Mouse (Mus musculus): ENCODE results near the gene Pxn. TPM values are rescaled to one million over a fixed set of nuclear protein-coding genes. Genes with fewer than 3 reads are reported as not detected.
"Not testable (repeated sequence)": the region's sequence is repeated elsewhere in the genome, so short reads cannot be mapped to it uniquely, and the experiment has no call there.

Pxn gene
- polyA plus RNA-seq, 1 experiment = 120 TPM

DNA sequence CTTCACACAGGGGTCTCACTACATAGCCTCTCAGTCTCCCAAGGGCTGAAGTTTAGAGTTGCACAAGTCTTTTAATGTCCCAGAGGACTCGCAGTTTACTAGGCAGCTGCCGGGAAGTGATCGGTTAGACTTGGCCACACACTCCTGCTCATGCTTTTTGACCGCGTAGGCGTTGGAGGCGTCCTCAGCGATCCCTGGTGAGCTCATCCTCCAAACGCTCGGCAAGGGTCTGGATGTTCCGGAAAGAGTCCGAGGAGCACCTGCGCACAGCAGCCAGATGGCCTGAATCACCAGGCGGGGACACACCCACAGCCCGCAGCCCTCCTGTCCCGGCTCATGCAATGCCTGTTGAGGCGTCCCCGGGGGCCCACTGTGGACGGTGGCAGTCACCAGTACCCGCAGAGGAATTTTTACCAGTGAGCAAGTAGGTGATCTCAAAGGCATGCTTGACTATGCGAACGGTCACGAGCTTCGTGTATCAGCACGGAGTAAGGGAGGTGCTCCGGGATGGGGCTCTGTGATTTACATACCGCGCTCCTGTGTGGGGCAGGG is 14.6 kb upstream of the Pxn start:
- TF ChIP-seq CEBPB (IDR thresholded peaks at IDR 0.05; ENCODE audit: insufficient read depth, poor library complexity, severe bottlenecking) (peak; percentile 79), E2F4 (IDR thresholded peaks at IDR 0.05; ENCODE audit: insufficient read depth) (no peak), MYOD1 (IDR thresholded peaks at IDR 0.05; ENCODE audit: control insufficient read depth in 1 of 3, insufficient read length in 2 of 3, low read depth in 2 of 3) (peak in 2 of 3 experiments; percentile 93 to 95), POLR2A (IDR thresholded peaks at IDR 0.05; ENCODE audit: insufficient read length, low read depth) (peak; percentile 62), TCF12 (IDR thresholded peaks at IDR 0.05; ENCODE audit: insufficient read depth, poor library complexity, severe bottlenecking) (peak; percentile 85), TCF3 (IDR thresholded peaks at IDR 0.05; ENCODE audit: insufficient read length, low read depth) (peak; percentile 88), SRF (IDR thresholded peaks at IDR 0.05; ENCODE audit: control insufficient read depth, insufficient read length, low read depth) (no peak), MYOG (IDR thresholded peaks at IDR 0.05; ENCODE audit: control insufficient read depth in 1 of 3, insufficient read depth in 1 of 3, insufficient read length in 2 of 3, low read depth in 2 of 3) (peak; percentile 55 to 98 (median 94)), POLR2AphosphoS2 (IDR thresholded peaks at IDR 0.05; ENCODE audit: insufficient read length, low read depth) (peak; percentile 10), MAX (IDR thresholded peaks at IDR 0.05; ENCODE audit: low read depth) (no peak)
- Histone ChIP-seq H3ac (ENCODE audit: control insufficient read depth, insufficient read length) (no peak overlapping the region), H3K36me3 (ENCODE audit: control insufficient read depth, insufficient read depth) (no peaks in the 10 kb centered on the region), H3K79me2 (ENCODE audit: control insufficient read depth, insufficient read depth) (no peaks in the 10 kb centered on the region), H3K4me2 (ENCODE audit: low read depth) (peak overlapping the region; percentile 81), H3K4me3 (peak overlapping the region; percentile 17), H3K27me3 (ENCODE audit: control insufficient read depth, insufficient read depth, insufficient read length) (no peaks in the 10 kb centered on the region)

GRCm38 (mm10) chr5:115492711-115493335 is 13.7 kb upstream of the Pxn start:
- TF ChIP-seq MAX (IDR thresholded peaks at IDR 0.05; ENCODE audit: low read depth) = peak; percentile 50
- no peak for TF ChIP-seq E2F4 (IDR thresholded peaks at IDR 0.05; ENCODE audit: insufficient read depth)
- peak; percentile 52; the same call in 1 of the 2 replicates for TF ChIP-seq CEBPB (IDR thresholded peaks at IDR 0.05; ENCODE audit: insufficient read depth, poor library complexity, severe bottlenecking)
- H3ac ChIP-seq (ENCODE audit: control insufficient read depth, insufficient read length) = no peak overlapping the region
- peak overlapping the region; percentile 81 for H3K4me2 ChIP-seq (ENCODE audit: low read depth)
- H3K4me3 ChIP-seq = peak overlapping the region; percentile 17
- no peaks in the 10 kb centered on the region for H3K27me3 ChIP-seq (ENCODE audit: control insufficient read depth, insufficient read depth, insufficient read length)
- no peaks in the 10 kb centered on the region for H3K36me3 ChIP-seq (ENCODE audit: control insufficient read depth, insufficient read depth)
- H3K79me2 ChIP-seq (ENCODE audit: control insufficient read depth, insufficient read depth) = no peaks in the 10 kb centered on the region

- no peak for TF ChIP-seq CEBPB (IDR thresholded peaks at IDR 0.05; ENCODE audit: insufficient read depth, poor library complexity, severe bottlenecking)
- TF ChIP-seq MAX (IDR thresholded peaks at IDR 0.05; ENCODE audit: low read depth) = no peak
- TF ChIP-seq POLR2AphosphoS2 (IDR thresholded peaks at IDR 0.05; ENCODE audit: insufficient read length, low read depth) = no peak
- TF ChIP-seq USF1 (IDR thresholded peaks at IDR 0.05; ENCODE audit: low read depth) = no peak
- no peak for TF ChIP-seq POLR2A (IDR thresholded peaks at IDR 0.05; ENCODE audit: insufficient read length, low read depth)
- TF ChIP-seq MYOD1 (IDR thresholded peaks at IDR 0.05; ENCODE audit: control insufficient read depth in 1 of 3, insufficient read length in 2 of 3, low read depth in 2 of 3) = no peak
- no peak for TF ChIP-seq MYOG (IDR thresholded peaks at IDR 0.05; ENCODE audit: control insufficient read depth in 1 of 3, insufficient read depth in 1 of 3, insufficient read length in 2 of 3, low read depth in 2 of 3)
- TF ChIP-seq TCF12 (IDR thresholded peaks at IDR 0.05; ENCODE audit: insufficient read depth, poor library complexity, severe bottlenecking) = no peak
- no peak for TF ChIP-seq TCF3 (IDR thresholded peaks at IDR 0.05; ENCODE audit: insufficient read length, low read depth)
- TF ChIP-seq E2F4 (IDR thresholded peaks at IDR 0.05; ENCODE audit: insufficient read depth) = no peak
- H3K4me3 ChIP-seq = no peak overlapping the region
- H3K79me2 ChIP-seq (ENCODE audit: control insufficient read depth, insufficient read depth) = no peaks in the 10 kb centered on the region
- no peaks in the 10 kb centered on the region for H3K27me3 ChIP-seq (ENCODE audit: control insufficient read depth, insufficient read depth, insufficient read length)
- H3ac ChIP-seq (ENCODE audit: control insufficient read depth, insufficient read length) = no peak overlapping the region
- no peaks in the 10 kb centered on the region for H3K36me3 ChIP-seq (ENCODE audit: control insufficient read depth, insufficient read depth)
- H3K4me2 ChIP-seq (ENCODE audit: low read depth) = peak overlapping the region; percentile 7
These were observed 13.0 kb upstream of the Pxn start for GRCm38 (mm10) chr5:115493441-115493840.

DNA sequence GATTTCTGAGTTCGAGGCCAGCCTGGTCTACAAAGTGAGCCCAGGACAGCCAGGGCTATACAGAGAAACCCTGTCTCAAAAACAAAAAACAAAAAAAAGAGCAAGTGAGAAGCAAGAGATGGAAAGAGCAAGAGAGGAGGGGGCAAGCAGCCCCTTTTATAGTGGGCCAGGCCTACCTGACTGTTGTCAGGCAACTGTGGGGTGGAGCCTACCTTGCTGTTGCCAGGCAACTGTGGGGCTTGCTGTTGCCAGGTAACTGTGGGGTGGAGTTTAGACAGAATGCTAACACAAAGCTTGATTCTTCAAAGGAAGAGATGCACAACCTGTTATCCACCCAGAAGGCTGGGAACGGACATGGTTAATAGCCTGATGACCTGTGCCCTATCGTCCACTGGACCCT is 10.9 kb upstream of the Pxn start:
- not testable (repeated sequence) for H3K4me3 ChIP-seq; H3K79me2 ChIP-seq (ENCODE audit: control insufficient read depth, insufficient read depth); H3K36me3 ChIP-seq (ENCODE audit: control insufficient read depth, insufficient read depth); H3K4me2 ChIP-seq (ENCODE audit: low read depth); H3ac ChIP-seq (ENCODE audit: control insufficient read depth, insufficient read length); H3K27me3 ChIP-seq (ENCODE audit: control insufficient read depth, insufficient read depth, insufficient read length)

GRCm38 (mm10) chr5:115497033-115497432 is 9.4 kb upstream of the Pxn start:
- Histone ChIP-seq H3K36me3 (ENCODE audit: control insufficient read depth, insufficient read depth) (no peaks in the 10 kb centered on the region), H3K4me2 (ENCODE audit: low read depth) (no peak overlapping the region), H3K79me2 (ENCODE audit: control insufficient read depth, insufficient read depth) (no peaks in the 10 kb centered on the region), H3K27me3 (ENCODE audit: control insufficient read depth, insufficient read depth, insufficient read length) (no peaks in the 10 kb centered on the region), H3K4me3 (no peak overlapping the region), H3ac (ENCODE audit: control insufficient read depth, insufficient read length) (no peak overlapping the region)
- TF ChIP-seq TCF3 (IDR thresholded peaks at IDR 0.05; ENCODE audit: insufficient read length, low read depth) (no peak), REST (IDR thresholded peaks at IDR 0.05; ENCODE audit: insufficient read depth, insufficient read length) (no peak), E2F4 (IDR thresholded peaks at IDR 0.05; ENCODE audit: insufficient read depth) (no peak), TCF12 (IDR thresholded peaks at IDR 0.05; ENCODE audit: insufficient read depth, poor library complexity, severe bottlenecking) (no peak), POLR2AphosphoS2 (IDR thresholded peaks at IDR 0.05; ENCODE audit: insufficient read length, low read depth) (no peak), MAX (IDR thresholded peaks at IDR 0.05; ENCODE audit: low read depth) (no peak)
